Mouse (Mus musculus): ENCODE results near the gene Kmt2b.

DNA sequence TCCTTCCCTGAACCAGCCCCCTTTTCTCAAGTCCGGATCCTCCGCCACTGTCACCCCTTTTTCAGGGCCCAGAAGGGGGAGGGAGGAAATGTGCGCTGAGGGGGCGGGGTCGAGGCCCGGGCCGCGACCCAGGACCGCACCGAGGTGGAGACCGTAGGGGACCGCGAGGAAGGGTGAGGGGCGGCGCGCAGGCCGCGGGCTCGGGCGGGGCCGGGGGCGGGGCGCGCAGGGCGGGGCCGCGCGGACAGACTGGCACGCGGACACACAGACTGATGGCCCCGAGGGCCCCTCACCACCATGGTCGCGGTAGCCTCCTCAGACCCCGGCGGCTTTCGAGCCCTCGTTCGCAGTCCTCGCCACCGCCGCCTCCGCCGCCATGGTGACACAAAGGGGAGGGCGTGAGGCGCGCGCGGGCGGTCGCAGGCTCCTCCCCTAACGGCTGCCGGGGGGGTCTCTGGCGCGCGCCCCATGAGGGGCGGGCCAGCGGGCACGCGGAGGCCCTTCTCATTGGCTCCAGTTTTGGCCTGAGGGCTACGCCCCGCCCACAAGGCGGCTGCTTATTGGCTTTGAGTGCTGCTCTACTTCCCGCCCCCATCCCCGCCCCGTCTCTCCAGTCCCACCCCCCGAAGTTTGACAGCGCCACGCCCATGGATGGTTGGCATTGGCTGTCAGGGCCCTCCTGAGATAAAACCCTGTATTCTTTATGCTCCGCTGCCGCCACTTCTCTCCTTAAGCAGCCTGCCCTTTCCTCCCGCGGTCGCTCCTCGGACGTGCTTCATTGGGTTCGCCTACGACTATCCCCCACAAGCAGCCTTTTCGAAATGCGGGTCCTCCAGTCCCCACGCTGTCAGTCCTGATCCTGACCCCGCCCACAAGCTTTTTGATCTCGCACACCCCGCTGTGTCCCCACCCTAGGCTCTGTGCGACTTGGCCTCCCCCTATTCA is 53.6 kb downstream of the Kmt2b start, which contains the start of gene Arhgap33:
- TF ChIP-seq CTCF (IDR thresholded peaks at IDR 0.05; ENCODE audit: low read depth) (no peak), EP300 (optimal IDR thresholded peaks at IDR 0.05) (no peak)
